17 mouse cellular contexts compared by ENCODE assay signal in genomic region chr11:121768824-121769223, GRCm38 (mm10).
A peak's percentile ranks its signal among the peaks of the same experiment; 100 is the strongest.
DNase-seq lines count a peak whose midpoint lies in the region; ATAC-seq lines count a peak whose summit lies in the region.
"Had no signal": no experiment of that assay in that cellular context is flagged by ENCODE, and none has a peak within 500 bp of the region (broad histone marks: within the 10 kb centered on the region; RNA-seq: fewer than 3 reads in every experiment).

No protein-coding gene starts in this region.

- DNase-seq in lung, adult 18-20 months: peak; percentile 45 to 53
- no peak for DNase-seq in lung, postnatal 25 days (ENCODE audit: low spot score)
- peak; percentile 60 for DNase-seq in adrenal gland, postnatal 10 days
- DNase-seq in urinary bladder, postnatal 4 days (ENCODE audit: low spot score in 2 of 2): no peak
- DNase-seq in gastrocnemius, adult 18-20 months (ENCODE audit: low spot score): no peak
- no peak for DNase-seq in kidney, postnatal 36 days
- DNase-seq: cerebellum, adult 11 months; cerebellum, postnatal 36 days; liver, embryonic 13.5 days; right cerebral cortex, postnatal 25 days; thymus, postnatal 14 days had no signal

- 0 out of 2 replicates have a peak, but pooled peaks have one; percentile 40 for ATAC-seq in granulocyte monocyte progenitor cell, adult 5-6 weeks (replicated peaks; ENCODE audit: poor library complexity, severe bottlenecking)
- peak; percentile 99 for ATAC-seq in monocyte, adult 5-6 weeks (replicated peaks; ENCODE audit: insufficient number of reproducible peaks, low FRiP score, low TSS enrichment, poor library complexity, severe bottlenecking)
- ATAC-seq: CD4-positive, CD25-positive, alpha-beta regulatory T cell, adult 4 months; forebrain, embryonic 16.5 days; intestine, postnatal 0 days; midbrain, embryonic 15.5 days had no signal

Comparison
In these comparisons a context has a peak if more than half of its experiments do, and no peak if none do; other contexts are left out.
1. DNase-seq: peak in lung, adult 18-20 months (2 of 2) and adrenal gland, postnatal 10 days (single experiment); none in lung, postnatal 25 days (single experiment), urinary bladder, postnatal 4 days (0 of 2), gastrocnemius, adult 18-20 months (single experiment) and kidney, postnatal 36 days (0 of 2).